Mouse (Mus musculus): ENCODE measurements at regions not wholly inside any gene's neighbourhood (a gene's known extent, or its start where the extent isn't known, plus 50 kb on each side); places are given as distances from the start of the nearest gene placed in this dataset.

- 78% methylated on average over 6 of the region's 6 CpGs for WGBS
- ATAC-seq (ENCODE audit: insufficient read depth, low FRiP score), result no peak
- Histone ChIP-seq H3K4me2 (ENCODE audit: low read depth, low read length) (no peak overlapping the region), H3K9me3 (replicated peaks; ENCODE audit: control insufficient read depth, low read length) (no peaks in the 10 kb centered on the region), H3K27me3 (ENCODE audit: control insufficient read depth, insufficient read depth, low read length) (no peaks in the 10 kb centered on the region), H3K27ac (ENCODE audit: low read length) (no peak overlapping the region), H3K36me3 (ENCODE audit: control insufficient read depth, insufficient read depth, low read length) (no peaks in the 10 kb centered on the region), H3K4me1 (ENCODE audit: control insufficient read depth, insufficient read depth, low read length) (no peaks in the 10 kb centered on the region), H3K4me3 (replicated peaks; ENCODE audit: low read length) (no peak overlapping the region), H3K9ac (ENCODE audit: low read length) (no peak overlapping the region)
These were observed 386.5 kb downstream of the Brinp2 start for GRCm38 (mm10) chr1:157969635-157970111.

GRCm38 (mm10) chr1:157973373-157974232 is 382.5 kb downstream of the Brinp2 start:
- 75% methylated on average over 10 of the region's 10 CpGs for WGBS
- Histone ChIP-seq H3K27ac (ENCODE audit: low read length) (no peak overlapping the region), H3K36me3 (ENCODE audit: control insufficient read depth, insufficient read depth, low read length) (no peaks in the 10 kb centered on the region), H3K27me3 (ENCODE audit: control insufficient read depth, insufficient read depth, low read length) (no peaks in the 10 kb centered on the region), H3K4me2 (ENCODE audit: low read depth, low read length) (no peak overlapping the region), H3K9ac (ENCODE audit: low read length) (no peak overlapping the region), H3K9me3 (replicated peaks; ENCODE audit: control insufficient read depth, low read length) (no peaks in the 10 kb centered on the region), H3K4me1 (ENCODE audit: control insufficient read depth, insufficient read depth, low read length) (no peaks in the 10 kb centered on the region), H3K4me3 (replicated peaks; ENCODE audit: low read length) (no peak overlapping the region)
- ATAC-seq (ENCODE audit: insufficient read depth, low FRiP score), result no peak

DNA sequence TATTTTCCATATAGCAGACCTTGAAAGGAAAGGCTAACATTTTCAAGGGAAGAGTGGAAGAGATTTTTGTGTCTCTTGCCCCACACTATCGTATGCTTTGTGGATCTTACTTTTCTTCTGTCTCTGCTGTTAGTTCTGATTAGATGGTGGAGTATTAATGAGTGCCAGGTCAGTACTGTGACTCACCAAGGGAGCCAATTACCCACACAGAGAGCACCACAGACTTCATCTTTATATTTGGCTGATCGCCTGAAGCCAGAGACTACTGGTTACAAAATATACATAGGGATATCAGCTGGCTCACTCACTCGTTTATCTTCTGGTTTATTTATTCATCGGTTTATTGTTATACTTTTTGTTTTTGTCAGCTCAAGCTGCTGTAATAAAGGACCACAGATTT is 381.5 kb downstream of the Brinp2 start:
- WGBS, result 69% methylated on average over 4 of the region's 4 CpGs
- Histone ChIP-seq H3K27me3 (ENCODE audit: control insufficient read depth, insufficient read depth, low read length) (no peaks in the 10 kb centered on the region), H3K36me3 (ENCODE audit: control insufficient read depth, insufficient read depth, low read length) (no peaks in the 10 kb centered on the region), H3K4me2 (ENCODE audit: low read depth, low read length) (no peak overlapping the region), H3K27ac (ENCODE audit: low read length) (no peak overlapping the region), H3K4me3 (replicated peaks; ENCODE audit: low read length) (no peak overlapping the region), H3K9ac (ENCODE audit: low read length) (no peak overlapping the region), H3K9me3 (replicated peaks; ENCODE audit: control insufficient read depth, low read length) (no peaks in the 10 kb centered on the region), H3K4me1 (ENCODE audit: control insufficient read depth, insufficient read depth, low read length) (no peaks in the 10 kb centered on the region)
- ATAC-seq (ENCODE audit: insufficient read depth, low FRiP score), result no peak

- no peak for ATAC-seq (ENCODE audit: insufficient read depth, low FRiP score)
- no peaks in the 10 kb centered on the region for H3K36me3 ChIP-seq (ENCODE audit: control insufficient read depth, insufficient read depth, low read length)
- no peak overlapping the region for H3K4me3 ChIP-seq (replicated peaks; ENCODE audit: low read length)
- H3K4me1 ChIP-seq (ENCODE audit: control insufficient read depth, insufficient read depth, low read length), result no peaks in the 10 kb centered on the region
- no peak overlapping the region for H3K4me2 ChIP-seq (ENCODE audit: low read depth, low read length)
- H3K27me3 ChIP-seq (ENCODE audit: control insufficient read depth, insufficient read depth, low read length), result no peaks in the 10 kb centered on the region
- no peaks in the 10 kb centered on the region for H3K9me3 ChIP-seq (replicated peaks; ENCODE audit: control insufficient read depth, low read length)
- H3K9ac ChIP-seq (ENCODE audit: low read length), result no peak overlapping the region
- WGBS, result 11% methylated on average over 7 of the region's 7 CpGs
- no peak overlapping the region for H3K27ac ChIP-seq (ENCODE audit: low read length)
These were observed 337.0 kb downstream of the Brinp2 start for GRCm38 (mm10) chr1:158019161-158019560.

- Histone ChIP-seq H3K4me3 (replicated peaks; ENCODE audit: low read length) (no peak overlapping the region), H3K27ac (ENCODE audit: low read length) (no peak overlapping the region), H3K4me1 (ENCODE audit: control insufficient read depth, insufficient read depth, low read length) (no peaks in the 10 kb centered on the region), H3K9ac (ENCODE audit: low read length) (no peak overlapping the region), H3K9me3 (replicated peaks; ENCODE audit: control insufficient read depth, low read length) (no peaks in the 10 kb centered on the region), H3K4me2 (ENCODE audit: low read depth, low read length) (no peak overlapping the region), H3K27me3 (ENCODE audit: control insufficient read depth, insufficient read depth, low read length) (no peaks in the 10 kb centered on the region), H3K36me3 (ENCODE audit: control insufficient read depth, insufficient read depth, low read length) (no peaks in the 10 kb centered on the region)
- ATAC-seq (ENCODE audit: insufficient read depth, low FRiP score), result no peak
- WGBS, result 26% methylated on average over 2 of the region's 2 CpGs
These were observed 316.4 kb downstream of the Brinp2 start for GRCm38 (mm10) chr1:158039756-158040155.

DNA sequence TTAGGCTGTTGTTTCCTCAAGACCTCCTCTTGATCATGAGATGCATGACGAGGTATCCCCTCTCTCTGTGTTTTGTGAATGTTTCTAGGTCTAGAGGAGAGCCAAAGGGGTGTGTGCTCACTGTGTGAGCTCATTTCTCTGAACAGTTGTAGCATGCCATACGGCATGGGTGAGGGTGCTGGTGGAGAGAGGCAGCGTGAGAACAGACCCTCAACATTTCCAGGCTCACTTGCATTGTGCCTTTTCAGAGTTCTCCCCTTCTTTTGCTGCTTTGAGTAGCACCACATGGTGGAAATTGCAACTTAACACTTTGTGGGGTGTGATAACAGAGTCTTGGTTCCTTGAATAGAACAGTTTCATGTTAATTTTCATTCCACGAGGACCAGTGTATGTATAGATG is 315.8 kb downstream of the Brinp2 start:
- Histone ChIP-seq H3K9ac (ENCODE audit: low read length) (no peak overlapping the region), H3K27ac (ENCODE audit: low read length) (no peak overlapping the region), H3K9me3 (replicated peaks; ENCODE audit: control insufficient read depth, low read length) (no peaks in the 10 kb centered on the region), H3K4me2 (ENCODE audit: low read depth, low read length) (no peak overlapping the region), H3K27me3 (ENCODE audit: control insufficient read depth, insufficient read depth, low read length) (no peaks in the 10 kb centered on the region), H3K4me1 (ENCODE audit: control insufficient read depth, insufficient read depth, low read length) (no peaks in the 10 kb centered on the region), H3K36me3 (ENCODE audit: control insufficient read depth, insufficient read depth, low read length) (no peaks in the 10 kb centered on the region), H3K4me3 (replicated peaks; ENCODE audit: low read length) (no peak overlapping the region)
- no peak for ATAC-seq (ENCODE audit: insufficient read depth, low FRiP score)
- WGBS, result 65% methylated on average over 4 of the region's 4 CpGs

DNA sequence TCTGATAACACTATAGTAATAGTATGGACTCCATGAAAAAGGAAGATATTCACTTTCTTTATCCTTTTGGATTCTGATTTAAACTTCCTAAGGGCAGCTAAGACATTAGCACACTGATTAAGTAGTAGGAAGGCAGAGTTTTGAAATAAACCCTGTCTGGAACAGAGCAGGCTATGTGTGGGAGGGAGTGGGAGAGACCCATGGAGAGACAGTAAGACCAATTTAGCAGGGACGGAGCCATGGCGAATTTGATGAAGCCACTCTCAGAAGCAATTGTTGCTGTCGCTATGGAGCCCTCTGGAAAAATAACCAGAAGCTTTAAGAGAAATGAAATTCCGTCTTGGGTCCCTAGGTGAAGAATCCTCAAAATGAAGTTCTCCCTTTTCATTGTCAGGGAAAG is 303.5 kb downstream of the Brinp2 start:
- Histone ChIP-seq H3K9me3 (replicated peaks; ENCODE audit: control insufficient read depth, low read length) (no peaks in the 10 kb centered on the region), H3K27ac (ENCODE audit: low read length) (no peak overlapping the region), H3K9ac (ENCODE audit: low read length) (no peak overlapping the region), H3K4me3 (replicated peaks; ENCODE audit: low read length) (no peak overlapping the region), H3K4me2 (ENCODE audit: low read depth, low read length) (no peak overlapping the region), H3K36me3 (ENCODE audit: control insufficient read depth, insufficient read depth, low read length) (no peaks in the 10 kb centered on the region), H3K27me3 (ENCODE audit: control insufficient read depth, insufficient read depth, low read length) (no peaks in the 10 kb centered on the region), H3K4me1 (ENCODE audit: control insufficient read depth, insufficient read depth, low read length) (no peaks in the 10 kb centered on the region)
- no peak for ATAC-seq (ENCODE audit: insufficient read depth, low FRiP score)
- WGBS, result 74% methylated on average over 4 of the region's 4 CpGs

- Histone ChIP-seq H3K4me3 (replicated peaks; ENCODE audit: low read length) (no peak overlapping the region), H3K36me3 (ENCODE audit: control insufficient read depth, insufficient read depth, low read length) (no peaks in the 10 kb centered on the region), H3K4me1 (ENCODE audit: control insufficient read depth, insufficient read depth, low read length) (no peaks in the 10 kb centered on the region), H3K9ac (ENCODE audit: low read length) (no peak overlapping the region), H3K27ac (ENCODE audit: low read length) (no peak overlapping the region), H3K27me3 (ENCODE audit: control insufficient read depth, insufficient read depth, low read length) (no peaks in the 10 kb centered on the region), H3K4me2 (ENCODE audit: low read depth, low read length) (no peak overlapping the region), H3K9me3 (replicated peaks; ENCODE audit: control insufficient read depth, low read length) (no peaks in the 10 kb centered on the region)
- no peak for ATAC-seq (ENCODE audit: insufficient read depth, low FRiP score)
- 83% methylated on average over 11 of the region's 11 CpGs for WGBS
These were observed 301.2 kb downstream of the Brinp2 start for GRCm38 (mm10) chr1:158054961-158055360.

DNA sequence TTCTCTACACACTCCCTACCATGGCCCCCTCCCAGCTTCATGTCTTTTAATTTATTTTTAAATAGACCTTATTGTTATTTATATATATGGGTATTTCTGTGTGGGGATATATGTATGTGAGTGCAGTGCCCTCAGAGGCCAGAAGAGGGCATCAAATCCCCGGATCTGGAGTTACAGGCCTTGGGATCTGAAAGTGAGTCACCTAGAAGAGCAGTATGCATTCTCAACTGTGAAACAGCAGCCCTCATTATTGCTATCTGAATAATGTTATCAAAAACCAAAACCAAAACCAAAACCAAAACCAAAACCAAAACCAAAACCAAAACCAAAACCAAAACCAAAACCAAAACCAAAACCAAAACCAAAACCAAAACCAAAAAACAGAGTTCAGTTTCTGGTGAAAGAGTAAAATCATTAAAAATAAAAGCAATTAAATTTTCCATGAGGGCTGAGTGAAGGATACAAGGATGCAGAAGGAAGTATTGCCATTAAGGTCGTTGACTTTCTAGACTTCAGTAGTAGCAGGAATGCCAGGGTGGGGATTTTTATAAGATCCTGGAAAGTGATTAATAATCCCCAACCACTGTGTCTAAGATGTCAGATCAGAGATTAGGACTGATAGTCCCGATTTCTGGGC is 299.0 kb downstream of the Brinp2 start:
- H3K9ac ChIP-seq (ENCODE audit: low read length), result no peak overlapping the region
- WGBS, result 64% methylated on average over 3 of the region's 3 CpGs
- no peak overlapping the region for H3K4me3 ChIP-seq (replicated peaks; ENCODE audit: low read length)
- no peak overlapping the region for H3K27ac ChIP-seq (ENCODE audit: low read length)
- no peaks in the 10 kb centered on the region for H3K27me3 ChIP-seq (ENCODE audit: control insufficient read depth, insufficient read depth, low read length)
- ATAC-seq (ENCODE audit: insufficient read depth, low FRiP score), result no peak
- H3K9me3 ChIP-seq (replicated peaks; ENCODE audit: control insufficient read depth, low read length), result no peaks in the 10 kb centered on the region
- H3K36me3 ChIP-seq (ENCODE audit: control insufficient read depth, insufficient read depth, low read length), result no peaks in the 10 kb centered on the region
- H3K4me1 ChIP-seq (ENCODE audit: control insufficient read depth, insufficient read depth, low read length), result no peaks in the 10 kb centered on the region
- no peak overlapping the region for H3K4me2 ChIP-seq (ENCODE audit: low read depth, low read length)

Data from stomach, embryonic 16.5 days (tissue).